Mouse (Mus musculus) stomach, postnatal 0 days (tissue): ENCODE results near the gene Cchcr1. TPM values are rescaled to one million over a fixed set of nuclear protein-coding genes. Genes with fewer than 3 reads are reported as not detected.

Source experiments
- ATAC-seq: fragments of 200-750 bp; cut with Nextera tagmentation; 2 replicates; pipeline ENCODE4 v1.8.0; 2017; ENCODE audit not compliant: low FRiP score, low TSS enrichment
- DNase-seq: peaks from one replicate; pipeline ENCODE4 v3.0.0-alpha.2; 2016; ENCODE audit warnings: low spot score
- H3K27ac ChIP-seq: fragments of 300-500 bp; sonication (generic); replicated peaks from 2 replicates; pipeline ENCODE4 v1.5.1; 2014; ENCODE audit warnings: mild to moderate bottlenecking, control low read depth
- H3K27me3 ChIP-seq: fragments of 300-500 bp; sonication (generic); 2 replicates; pipeline ENCODE4 v1.6.1; 2014; ENCODE audit warnings: low read length; ENCODE audit not compliant: control insufficient read depth, insufficient read depth
- H3K36me3 ChIP-seq: fragments of 300-500 bp; sonication (generic); 2 replicates; pipeline ENCODE4 v1.6.1; 2014; ENCODE audit warnings: low read length, mixed read lengths; ENCODE audit not compliant: control insufficient read depth, insufficient read depth
- H3K4me1 ChIP-seq: fragments of 300-500 bp; sonication (generic); replicated peaks from 2 replicates; pipeline ENCODE4 v1.6.1; 2014; ENCODE audit warnings: antibody characterized with exemption; ENCODE audit not compliant: control insufficient read depth, insufficient read depth
- H3K4me2 ChIP-seq: fragments of 300-500 bp; sonication (generic); replicated peaks from 2 replicates; pipeline ENCODE4 v1.6.1; 2014; ENCODE audit warnings: low read depth, mild to moderate bottlenecking, control low read depth, moderate library complexity
- H3K4me3 ChIP-seq: fragments of 300-500 bp; sonication (generic); 2 replicates; pipeline ENCODE4 v1.5.1; 2014; ENCODE audit warnings: low read depth, low read length, control low read depth
- H3K9ac ChIP-seq: fragments of 300-500 bp; sonication (generic); 2 replicates; pipeline ENCODE4 v1.6.1; 2014; ENCODE audit warnings: mild to moderate bottlenecking, low read length, control low read depth, mixed read lengths
- H3K9me3 ChIP-seq: fragments of 300-500 bp; sonication (generic); 2 replicates; pipeline ENCODE4 v1.6.1; 2016; ENCODE audit warnings: low read length; ENCODE audit not compliant: control insufficient read depth
- CTCF ChIP-seq: IDR thresholded peaks from 2 replicates; pipeline ENCODE4 v1.5.1; 2016; ENCODE audit warnings: antibody characterized with exemption, low read depth, mild to moderate bottlenecking, moderate library complexity
- EP300 ChIP-seq: optimal IDR thresholded peaks from 2 replicates; pipeline ENCODE3; 2016; ENCODE audit warnings: antibody characterized with exemption
- WGBS: fragments of 180-500 bp; shearing (Covaris S2); extraction: QIAGEN DNeasy Blood & Tissue Kit; methylation state at CpG from one replicate; pipeline ENCODE4 v1.1.7; 2014; 5-methylcytosine and 5-hydroxymethylcytosine counted together
- polyA plus RNA-seq: library from polyadenylated mRNA; unstranded; fragments of >200 nt; fragmentation: Nextera tagmentation; extraction: Ambion mirVana; gene quantifications from 2 replicates; pipeline ENCODE4 v1.2.1, GENCODE M21; 2015

Gene Cchcr1
- polyA plus RNA-seq, 1 experiment from 2014 or later, result 7.4 TPM

DNA sequence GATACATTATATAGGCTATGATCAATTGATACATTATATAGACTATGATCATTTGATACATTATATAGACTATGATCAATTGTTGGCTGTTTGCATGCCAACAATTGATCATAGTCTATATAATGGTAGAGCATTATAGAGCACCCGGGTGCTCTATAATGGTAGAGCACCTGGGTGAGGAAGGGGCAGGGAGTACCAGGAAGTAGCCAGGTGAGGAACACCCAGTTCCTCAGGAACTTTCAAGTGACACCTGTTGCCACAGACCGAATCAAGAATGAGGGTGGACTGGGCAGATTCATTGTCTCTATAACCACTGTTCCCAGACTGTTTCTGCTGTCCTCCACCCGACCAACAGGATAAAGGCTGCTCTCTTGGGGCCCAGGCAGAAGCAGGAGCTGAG lies 50.2 kb downstream of the Cchcr1 start, which contains the start of gene 2300002M23Rik:
2300002M23Rik (plus strand) TSS at position 301 of the 400 bp plus-strand sequence.
- H3K4me1 ChIP-seq, result no peaks in the 10 kb centered on the region
- H3K36me3 ChIP-seq, result no peaks in the 10 kb centered on the region
- H3K27me3 ChIP-seq, result no peaks in the 10 kb centered on the region
- H3K9ac ChIP-seq, result no peak within 1 kb of the TSS; the same call in 1 of the 2 replicates
- DNase-seq (peak; percentile 11), ATAC-seq (no peak)
- no peak for TF ChIP-seq CTCF
- no peak for TF ChIP-seq EP300
- 53% methylated on average over 3 of the region's 3 CpGs for WGBS
- H3K27ac ChIP-seq, result no peak within 1 kb of the TSS
- H3K4me2 ChIP-seq, result no peak within 1 kb of the TSS
- H3K4me3 ChIP-seq, result no peak within 1 kb of the TSS
- no peaks in the 10 kb centered on the region for H3K9me3 ChIP-seq

DNA sequence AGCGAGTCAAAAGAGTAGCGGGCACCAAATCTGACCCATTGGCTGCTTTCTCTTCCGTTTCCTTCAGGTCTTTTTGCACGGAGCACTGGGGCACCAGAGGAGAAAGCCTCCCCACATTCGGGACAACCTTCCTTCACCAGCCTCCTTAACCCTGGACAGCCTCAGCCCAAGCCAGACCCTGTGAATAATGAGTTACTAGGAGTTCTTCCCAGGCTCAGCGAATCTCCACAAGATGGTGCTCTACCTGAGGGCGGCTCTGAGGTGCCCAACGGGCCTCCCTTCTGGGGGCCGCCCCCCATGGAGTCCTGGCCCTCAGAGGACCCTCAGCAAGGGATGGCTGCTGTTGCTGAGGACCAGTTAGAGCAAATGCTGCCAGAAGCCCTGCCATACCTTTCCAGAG lies 50.9 kb downstream of the Cchcr1 start:
- peak; percentile 27; the same call in 1 of the 2 replicates for TF ChIP-seq CTCF
- TF ChIP-seq EP300, result no peak
- 28% methylated on average over 9 of the region's 9 CpGs for WGBS
- H3K4me3 ChIP-seq, result no peak overlapping the region
- no peaks in the 10 kb centered on the region for H3K27me3 ChIP-seq
- H3K4me1 ChIP-seq, result no peaks in the 10 kb centered on the region
- no peaks in the 10 kb centered on the region for H3K9me3 ChIP-seq
- H3K9ac ChIP-seq, result no peak overlapping the region
- DNase-seq (no peak), ATAC-seq (no peak)
- H3K4me2 ChIP-seq, result no peak overlapping the region
- H3K27ac ChIP-seq, result no peak overlapping the region
- H3K36me3 ChIP-seq, result no peaks in the 10 kb centered on the region

DNA sequence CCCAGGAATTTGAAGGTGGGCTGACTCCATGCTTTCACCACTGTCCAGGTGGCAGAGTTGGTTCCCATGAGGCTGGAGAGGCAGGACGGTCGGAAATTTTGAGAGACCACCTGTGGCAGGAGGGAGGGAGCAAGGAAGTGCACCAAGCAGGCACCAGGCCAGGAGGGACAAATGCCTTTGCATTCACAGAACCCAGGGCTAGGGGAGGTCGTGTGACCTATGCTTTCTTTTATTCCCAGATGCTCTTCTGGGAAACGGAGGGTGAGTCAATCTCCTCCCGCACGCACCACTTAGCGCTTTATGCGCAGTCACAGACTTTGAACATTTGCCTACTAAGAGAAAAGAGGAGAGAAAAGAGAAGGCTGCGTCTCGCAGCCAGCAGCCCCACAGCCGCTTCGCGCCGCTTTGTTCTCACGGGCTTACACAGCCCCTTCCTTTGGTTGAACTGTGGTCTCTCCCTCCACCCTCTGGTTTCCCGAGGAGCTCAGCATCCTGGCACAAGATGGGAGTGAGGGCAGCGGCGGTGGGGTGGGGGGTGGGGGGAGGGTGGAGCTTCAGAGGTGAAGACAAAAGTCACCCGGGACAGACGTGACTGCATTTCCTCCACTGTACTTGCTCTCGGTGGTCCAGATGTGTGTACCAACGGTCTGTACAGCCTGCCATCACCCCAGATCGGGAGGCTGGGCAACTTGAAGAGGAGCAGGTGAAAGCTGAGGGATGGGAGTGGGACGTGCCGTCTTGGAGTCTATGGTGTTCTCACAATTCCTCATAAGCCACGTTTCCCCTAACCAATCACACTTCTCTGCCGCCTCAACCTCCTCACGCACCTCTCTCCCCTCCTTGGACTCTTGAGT lies 52.4 kb downstream of the Cchcr1 start:
- DNase-seq (peak; percentile 18), ATAC-seq (peak; percentile 38; the same call in 1 of the 2 replicates)
- Histone ChIP-seq H3K27ac (no peak overlapping the region), H3K9ac (0 out of 2 replicates have a peak overlapping the region, but pooled peaks have one; percentile 27), H3K4me1 (no peaks in the 10 kb centered on the region), H3K9me3 (no peaks in the 10 kb centered on the region), H3K36me3 (no peaks in the 10 kb centered on the region), H3K27me3 (no peaks in the 10 kb centered on the region), H3K4me2 (peak overlapping the region; percentile 44), H3K4me3 (peak overlapping the region; percentile 21; the same call in 1 of the 2 replicates)
- TF ChIP-seq EP300 (no peak), CTCF (no peak)
- WGBS, result 8% methylated on average over 28 of the region's 28 CpGs

- no peak overlapping the region for H3K4me2 ChIP-seq
- no peak overlapping the region for H3K4me3 ChIP-seq
- no peak for ATAC-seq
- H3K27me3 ChIP-seq, result no peaks in the 10 kb centered on the region
- TF ChIP-seq EP300 (no peak), CTCF (no peak)
- H3K9ac ChIP-seq, result no peak overlapping the region
- DNase-seq, result no peak
- H3K36me3 ChIP-seq, result no peaks in the 10 kb centered on the region
- 58% methylated on average over 14 of the region's 14 CpGs for WGBS
- no peak overlapping the region; the same call in 1 of the 2 replicates for H3K27ac ChIP-seq
- H3K4me1 ChIP-seq, result no peaks in the 10 kb centered on the region
- no peaks in the 10 kb centered on the region for H3K9me3 ChIP-seq
Measured at GRCm38 (mm10) chr17:35570836-35571235, 53.9 kb downstream of the Cchcr1 start.

DNA sequence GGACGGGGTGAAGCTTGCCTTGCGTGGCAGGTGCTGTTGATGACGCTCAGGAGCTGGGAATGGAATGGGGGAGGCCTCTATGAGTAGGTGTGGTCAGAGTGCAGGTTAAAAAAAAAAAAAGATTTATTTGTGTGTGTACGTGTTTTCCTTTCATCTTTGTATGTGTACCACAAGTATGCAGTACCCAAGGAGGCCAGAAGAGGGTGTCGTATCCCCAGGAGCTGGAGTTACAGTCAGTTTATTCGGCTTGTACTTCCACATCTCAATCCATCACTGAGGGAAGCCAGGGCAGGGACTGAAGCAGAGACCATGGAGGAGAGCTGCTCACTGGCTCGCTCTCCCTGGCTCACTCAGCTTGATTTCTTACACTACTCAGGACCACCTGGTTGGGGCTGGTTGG lies 54.6 kb downstream of the Cchcr1 start:
- DNase-seq, result no peak
- TF ChIP-seq EP300 (no peak), CTCF (peak; percentile 21; the same call in 1 of the 2 replicates)
- Histone ChIP-seq H3K9ac (no peak overlapping the region), H3K9me3 (no peaks in the 10 kb centered on the region), H3K4me3 (no peak overlapping the region), H3K4me2 (no peak overlapping the region), H3K36me3 (no peaks in the 10 kb centered on the region), H3K4me1 (no peaks in the 10 kb centered on the region), H3K27ac (no peak overlapping the region), H3K27me3 (no peaks in the 10 kb centered on the region)
- 95% methylated on average over 7 of the region's 7 CpGs for WGBS
- no peak for ATAC-seq

- TF ChIP-seq EP300 (no peak), CTCF (peak; percentile 100)
- H3K4me3 ChIP-seq, result no peak overlapping the region
- WGBS, result 16% methylated on average over 6 of the region's 6 CpGs
- no peaks in the 10 kb centered on the region for H3K9me3 ChIP-seq
- no peak overlapping the region for H3K4me2 ChIP-seq
- no peaks in the 10 kb centered on the region for H3K4me1 ChIP-seq
- peak; percentile 87 for DNase-seq
- no peak overlapping the region for H3K27ac ChIP-seq
- H3K36me3 ChIP-seq, result no peaks in the 10 kb centered on the region
- ATAC-seq, result peak; percentile 68
- H3K9ac ChIP-seq, result no peak overlapping the region
- H3K27me3 ChIP-seq, result no peaks in the 10 kb centered on the region
Measured at GRCm38 (mm10) chr17:35578211-35578610, 61.3 kb downstream of the Cchcr1 start.

Other genes starting within 250 kb of the Cchcr1 start
- gene H2-Q1, start 196.7 kb upstream of the Cchcr1 start, polyA plus RNA-seq, result not detected in 2 replicates
- gene H2-Q2, start 174.9 kb upstream of the Cchcr1 start, polyA plus RNA-seq, result 1.2 and 1.6 TPM in 2 replicates
- gene H2-Q4, start 137.5 kb upstream of the Cchcr1 start, polyA plus RNA-seq, result 2.7 and 3.3 TPM in 2 replicates
- gene H2-Q6, start 92.2 kb upstream of the Cchcr1 start, polyA plus RNA-seq, result 0.22 and 0.35 TPM in 2 replicates
- 0.96 and 1.2 TPM in 2 replicates for gene H2-Q7, start 77.9 kb upstream of the Cchcr1 start, polyA plus RNA-seq
- 0.99 and 1.4 TPM in 2 replicates for gene H2-Q10, start 47.0 kb upstream of the Cchcr1 start, polyA plus RNA-seq
- gene Pou5f1, start 11.1 kb upstream of the Cchcr1 start, polyA plus RNA-seq, result not detected in 2 replicates
- gene Tcf19, start 276 bp upstream of the Cchcr1 start, polyA plus RNA-seq, result 32.7 and 34.5 TPM in 2 replicates
- 66.1 and 66.8 TPM in 2 replicates for gene Psors1c2, start 16.1 kb downstream of the Cchcr1 start, polyA plus RNA-seq
- 106 and 139 TPM in 2 replicates for gene Cdsn, start 35.0 kb downstream of the Cchcr1 start, polyA plus RNA-seq
- 234 and 311 TPM in 2 replicates for gene 2300002M23Rik, start 50.4 kb downstream of the Cchcr1 start, polyA plus RNA-seq
- gene Sfta2, start 84.4 kb downstream of the Cchcr1 start, polyA plus RNA-seq, result 7.6 and 8.6 TPM in 2 replicates
- 2.6 and 3.9 TPM in 2 replicates for gene Gm9573, start 109.5 kb downstream of the Cchcr1 start, polyA plus RNA-seq
- 768 and 930 TPM in 2 replicates for gene Mucl3, start 126.6 kb downstream of the Cchcr1 start, polyA plus RNA-seq
- gene Vars2, start 150.5 kb downstream of the Cchcr1 start, polyA plus RNA-seq, result 10.3 and 10.6 TPM in 2 replicates
- 20.7 and 20.8 TPM in 2 replicates for gene Gtf2h4, start 156.6 kb downstream of the Cchcr1 start, polyA plus RNA-seq
- gene Ddr1, start 187.5 kb downstream of the Cchcr1 start, polyA plus RNA-seq, result 50.8 TPM in 2 replicates